Mouse (Mus musculus): ENCODE results near the gene Zbtb3. TPM values are rescaled to one million over a fixed set of nuclear protein-coding genes. Genes with fewer than 3 reads are reported as not detected.
A peak's percentile ranks its signal among the peaks of the same experiment; 100 is the strongest.

The Zbtb3 gene
- total and polyA plus RNA-seq, 2 experiments from 2014 or later: 3.2 to 6.0 TPM

- H3K4me2 ChIP-seq (ENCODE audit: low read depth, low read length, poor library complexity, severe bottlenecking): no peak overlapping the region
- H3K36me3 ChIP-seq (ENCODE audit: insufficient read depth, low read length): peaks cover 32% of the 10 kb centered on the region
- 79% methylated on average over 5 of the region's 5 CpGs for WGBS
- H3K4me1 ChIP-seq (ENCODE audit: insufficient read depth, low read length): no peaks in the 10 kb centered on the region
- no peak overlapping the region for H3K9ac ChIP-seq (replicated peaks; ENCODE audit: low read length, poor library complexity, severe bottlenecking)
- no peak for TF ChIP-seq CTCF (IDR thresholded peaks at IDR 0.05)
- H3K27ac ChIP-seq (ENCODE audit: low read depth, low read length): no peak overlapping the region
- DNase-seq (ENCODE audit: low spot score): no peak
- no peaks in the 10 kb centered on the region for H3K27me3 ChIP-seq (ENCODE audit: insufficient read depth, low read length)
- H3K9me3 ChIP-seq (ENCODE audit: low read length): no peaks in the 10 kb centered on the region
- H3K4me3 ChIP-seq (ENCODE audit: low read depth, low read length): no peak overlapping the region
- ATAC-seq (ENCODE audit: low FRiP score): no peak
Observed at GRCm38 (mm10) chr19:8848356-8848755, 46.0 kb downstream of the Zbtb3 start.

GRCm38 (mm10) chr19:8850402-8850901 lies 48.1 kb downstream of the Zbtb3 start, which contains the start of gene Lrrn4cl:
Gene Lrrn4cl, plus strand, starts transcription at chr19:8850768.
- Histone ChIP-seq H3K9ac (replicated peaks; ENCODE audit: low read length, poor library complexity, severe bottlenecking) (no peak within 1 kb of the TSS), H3K4me1 (ENCODE audit: insufficient read depth, low read length) (no peaks in the 10 kb centered on the region), H3K27me3 (ENCODE audit: insufficient read depth, low read length) (no peaks in the 10 kb centered on the region), H3K4me2 (ENCODE audit: low read depth, low read length, poor library complexity, severe bottlenecking) (no peak within 1 kb of the TSS), H3K27ac (ENCODE audit: low read depth, low read length) (no peak within 1 kb of the TSS), H3K4me3 (ENCODE audit: low read depth, low read length) (no peak within 1 kb of the TSS), H3K9me3 (ENCODE audit: low read length) (no peaks in the 10 kb centered on the region), H3K36me3 (ENCODE audit: insufficient read depth, low read length) (peaks cover 31% of the 10 kb centered on the region)
- DNase-seq (ENCODE audit: low spot score) (peak; percentile 64), ATAC-seq (ENCODE audit: low FRiP score) (peak; percentile 53; the same call in 1 of the 2 replicates)
- TF ChIP-seq CTCF (IDR thresholded peaks at IDR 0.05): peak; percentile 8; the same call in 1 of the 2 replicates
- 34% methylated on average over 7 of the region's 7 CpGs for WGBS

GRCm38 (mm10) chr19:8851639-8852038 lies 49.3 kb downstream of the Zbtb3 start:
- no peaks in the 10 kb centered on the region for H3K27me3 ChIP-seq (ENCODE audit: insufficient read depth, low read length)
- no peaks in the 10 kb centered on the region for H3K4me1 ChIP-seq (ENCODE audit: insufficient read depth, low read length)
- peaks cover 20% of the 10 kb centered on the region for H3K36me3 ChIP-seq (ENCODE audit: insufficient read depth, low read length)
- H3K9me3 ChIP-seq (ENCODE audit: low read length): no peaks in the 10 kb centered on the region
- no peak for DNase-seq (ENCODE audit: low spot score)
- H3K4me2 ChIP-seq (ENCODE audit: low read depth, low read length, poor library complexity, severe bottlenecking): no peak overlapping the region
- WGBS: 50% methylated on average over 7 of the region's 7 CpGs
- TF ChIP-seq CTCF (IDR thresholded peaks at IDR 0.05): no peak
- H3K27ac ChIP-seq (ENCODE audit: low read depth, low read length): no peak overlapping the region
- no peak overlapping the region for H3K4me3 ChIP-seq (ENCODE audit: low read depth, low read length)
- H3K9ac ChIP-seq (replicated peaks; ENCODE audit: low read length, poor library complexity, severe bottlenecking): no peak overlapping the region
- ATAC-seq (ENCODE audit: low FRiP score): no peak

- no peak overlapping the region for H3K27ac ChIP-seq (ENCODE audit: low read depth, low read length)
- H3K9me3 ChIP-seq (ENCODE audit: low read length): no peaks in the 10 kb centered on the region
- no peak overlapping the region for H3K4me3 ChIP-seq (ENCODE audit: low read depth, low read length)
- 68% methylated on average over 10 of the region's 10 CpGs for whole genome bisulfite sequencing
- H3K4me1 ChIP-seq (ENCODE audit: insufficient read depth, low read length): no peaks in the 10 kb centered on the region
- no peak for ATAC-seq (ENCODE audit: low FRiP score)
- H3K9ac ChIP-seq (replicated peaks; ENCODE audit: low read length, poor library complexity, severe bottlenecking): no peak overlapping the region
- no peak for DNase-seq (ENCODE audit: low spot score)
- H3K36me3 ChIP-seq (ENCODE audit: insufficient read depth, low read length): peaks cover 12% of the 10 kb centered on the region
- no peaks in the 10 kb centered on the region for H3K27me3 ChIP-seq (ENCODE audit: insufficient read depth, low read length)
- no peak for TF ChIP-seq CTCF (IDR thresholded peaks at IDR 0.05)
- no peak overlapping the region for H3K4me2 ChIP-seq (ENCODE audit: low read depth, low read length, poor library complexity, severe bottlenecking)
Observed at GRCm38 (mm10) chr19:8852236-8852928, 50.0 kb downstream of the Zbtb3 start.

- DNase-seq (ENCODE audit: low spot score) (no peak), ATAC-seq (ENCODE audit: low FRiP score) (no peak)
- H3K27me3 ChIP-seq (ENCODE audit: insufficient read depth, low read length): no peaks in the 10 kb centered on the region
- no peaks in the 10 kb centered on the region for H3K9me3 ChIP-seq (ENCODE audit: low read length)
- TF ChIP-seq CTCF (IDR thresholded peaks at IDR 0.05): no peak
- no peak overlapping the region for H3K4me2 ChIP-seq (ENCODE audit: low read depth, low read length, poor library complexity, severe bottlenecking)
- 84% methylated on average over 3 of the region's 3 CpGs for WGBS
- no peaks in the 10 kb centered on the region for H3K4me1 ChIP-seq (ENCODE audit: insufficient read depth, low read length)
- peaks cover 7% of the 10 kb centered on the region for H3K36me3 ChIP-seq (ENCODE audit: insufficient read depth, low read length)
- no peak overlapping the region for H3K4me3 ChIP-seq (ENCODE audit: low read depth, low read length)
- no peak overlapping the region for H3K9ac ChIP-seq (replicated peaks; ENCODE audit: low read length, poor library complexity, severe bottlenecking)
- H3K27ac ChIP-seq (ENCODE audit: low read depth, low read length): no peak overlapping the region
Observed at GRCm38 (mm10) chr19:8853117-8853516, 50.8 kb downstream of the Zbtb3 start.

Other genes with a start within 250 kb of the Zbtb3 start
Only the 30 nearest of the 33 such genes appear.
- gene Chrm1, start 138.8 kb upstream of the Zbtb3 start, total RNA-seq (2014; rRNA removed): 1.3 and 1.9 TPM in 2 replicates
- 1.0 and 1.1 TPM in 2 replicates for gene Chrm1, start 138.8 kb upstream of the Zbtb3 start, polyA plus RNA-seq (2015; fragmentation: Nextera tagmentation; extraction: Ambion mirVana)
- 111 and 133 TPM in 2 replicates for gene Slc3a2, start 79.2 kb upstream of the Zbtb3 start, total RNA-seq (2014; rRNA removed)
- 212 and 223 TPM in 2 replicates for gene Slc3a2, start 79.2 kb upstream of the Zbtb3 start, polyA plus RNA-seq (2015; fragmentation: Nextera tagmentation; extraction: Ambion mirVana)
- 50.9 and 65.7 TPM in 2 replicates for gene Wdr74, start 66.7 kb upstream of the Zbtb3 start, total RNA-seq (2014; rRNA removed)
- gene Wdr74, start 66.7 kb upstream of the Zbtb3 start, polyA plus RNA-seq (2015; fragmentation: Nextera tagmentation; extraction: Ambion mirVana): 85.9 and 88.2 TPM in 2 replicates
- gene 1700092M07Rik, start 61.8 kb upstream of the Zbtb3 start, total RNA-seq (2014; rRNA removed): not detected in 2 replicates
- 0.64 TPM in 1 of 2 replicates, not detected in the other for gene 1700092M07Rik, start 61.8 kb upstream of the Zbtb3 start, polyA plus RNA-seq (2015; fragmentation: Nextera tagmentation; extraction: Ambion mirVana)
- gene Stx5a, start 61.1 kb upstream of the Zbtb3 start, total RNA-seq (2014; rRNA removed): 112 and 147 TPM in 2 replicates
- gene Stx5a, start 61.1 kb upstream of the Zbtb3 start, polyA plus RNA-seq (2015; fragmentation: Nextera tagmentation; extraction: Ambion mirVana): 104 and 106 TPM in 2 replicates
- 67.4 and 75.6 TPM in 2 replicates for gene Nxf1, start 45.5 kb upstream of the Zbtb3 start, total RNA-seq (2014; rRNA removed)
- 90.0 and 92.8 TPM in 2 replicates for gene Nxf1, start 45.5 kb upstream of the Zbtb3 start, polyA plus RNA-seq (2015; fragmentation: Nextera tagmentation; extraction: Ambion mirVana)
- gene Tmem223, start 31.6 kb upstream of the Zbtb3 start, total RNA-seq (2014; rRNA removed): 210 and 320 TPM in 2 replicates
- 202 and 230 TPM in 2 replicates for gene Tmem223, start 31.6 kb upstream of the Zbtb3 start, polyA plus RNA-seq (2015; fragmentation: Nextera tagmentation; extraction: Ambion mirVana)
- gene Tmem179b, start 28.1 kb upstream of the Zbtb3 start, total RNA-seq (2014; rRNA removed): 20.4 and 27.3 TPM in 2 replicates
- gene Tmem179b, start 28.1 kb upstream of the Zbtb3 start, polyA plus RNA-seq (2015; fragmentation: Nextera tagmentation; extraction: Ambion mirVana): 19.1 and 21.1 TPM in 2 replicates
- gene Taf6l, start 16.1 kb upstream of the Zbtb3 start, total RNA-seq (2014; rRNA removed): 32.5 and 38.7 TPM in 2 replicates
- gene Taf6l, start 16.1 kb upstream of the Zbtb3 start, polyA plus RNA-seq (2015; fragmentation: Nextera tagmentation; extraction: Ambion mirVana): 25.2 and 26.4 TPM in 2 replicates
- gene Polr2g, start 4.0 kb upstream of the Zbtb3 start, total RNA-seq (2014; rRNA removed): 67.2 and 67.5 TPM in 2 replicates
- gene Polr2g, start 4.0 kb upstream of the Zbtb3 start, polyA plus RNA-seq (2015; fragmentation: Nextera tagmentation; extraction: Ambion mirVana): 163 and 171 TPM in 2 replicates
- 63.0 and 63.8 TPM in 2 replicates for gene Ttc9c, start 16.8 kb downstream of the Zbtb3 start, total RNA-seq (2014; rRNA removed)
- gene Ttc9c, start 16.8 kb downstream of the Zbtb3 start, polyA plus RNA-seq (2015; fragmentation: Nextera tagmentation; extraction: Ambion mirVana): 38.8 and 45.3 TPM in 2 replicates
- gene Hnrnpul2, start 17.5 kb downstream of the Zbtb3 start, total RNA-seq (2014; rRNA removed): 25.9 and 36.2 TPM in 2 replicates
- gene Hnrnpul2, start 17.5 kb downstream of the Zbtb3 start, polyA plus RNA-seq (2015; fragmentation: Nextera tagmentation; extraction: Ambion mirVana): 4.6 and 5.5 TPM in 2 replicates
- gene AC129217.1, start 27.2 kb downstream of the Zbtb3 start, total RNA-seq (2014; rRNA removed): 5.6 and 12.7 TPM in 2 replicates
- not detected in 2 replicates for gene AC129217.1, start 27.2 kb downstream of the Zbtb3 start, polyA plus RNA-seq (2015; fragmentation: Nextera tagmentation; extraction: Ambion mirVana)
- 112 and 121 TPM in 2 replicates for gene Bscl2, start 34.9 kb downstream of the Zbtb3 start, total RNA-seq (2014; rRNA removed)
- 101 and 108 TPM in 2 replicates for gene Bscl2, start 34.9 kb downstream of the Zbtb3 start, polyA plus RNA-seq (2015; fragmentation: Nextera tagmentation; extraction: Ambion mirVana)
- gene Gng3, start 36.6 kb downstream of the Zbtb3 start, total RNA-seq (2014; rRNA removed): 103 and 119 TPM in 2 replicates
- gene Gng3, start 36.6 kb downstream of the Zbtb3 start, polyA plus RNA-seq (2015; fragmentation: Nextera tagmentation; extraction: Ambion mirVana): 746 and 809 TPM in 2 replicates
- 2.7 and 3.5 TPM in 2 replicates for gene Lrrn4cl, start 48.2 kb downstream of the Zbtb3 start, total RNA-seq (2014; rRNA removed)
- gene Lrrn4cl, start 48.2 kb downstream of the Zbtb3 start, polyA plus RNA-seq (2015; fragmentation: Nextera tagmentation; extraction: Ambion mirVana): 2.0 and 2.1 TPM in 2 replicates
- 73.5 and 73.8 TPM in 2 replicates for gene Ubxn1, start 68.9 kb downstream of the Zbtb3 start, total RNA-seq (2014; rRNA removed)
- 142 and 143 TPM in 2 replicates for gene Ubxn1, start 68.9 kb downstream of the Zbtb3 start, polyA plus RNA-seq (2015; fragmentation: Nextera tagmentation; extraction: Ambion mirVana)
- gene Uqcc3, start 78.4 kb downstream of the Zbtb3 start, total RNA-seq (2014; rRNA removed): 22.6 and 26.5 TPM in 2 replicates
- gene Uqcc3, start 78.4 kb downstream of the Zbtb3 start, polyA plus RNA-seq (2015; fragmentation: Nextera tagmentation; extraction: Ambion mirVana): 64.2 and 65.0 TPM in 2 replicates
- gene Lbhd1, start 81.2 kb downstream of the Zbtb3 start, total RNA-seq (2014; rRNA removed): 4.2 and 6.6 TPM in 2 replicates
- 17.7 and 20.6 TPM in 2 replicates for gene Lbhd1, start 81.2 kb downstream of the Zbtb3 start, polyA plus RNA-seq (2015; fragmentation: Nextera tagmentation; extraction: Ambion mirVana)
- gene Gm49403, start 81.4 kb downstream of the Zbtb3 start, total RNA-seq (2014; rRNA removed): not detected in 2 replicates
- not detected in 2 replicates for gene Gm49403, start 81.4 kb downstream of the Zbtb3 start, polyA plus RNA-seq (2015; fragmentation: Nextera tagmentation; extraction: Ambion mirVana)
- gene 1810009A15Rik, start 86.3 kb downstream of the Zbtb3 start, total RNA-seq (2014; rRNA removed): 17.8 and 23.7 TPM in 2 replicates
- gene 1810009A15Rik, start 86.3 kb downstream of the Zbtb3 start, polyA plus RNA-seq (2015; fragmentation: Nextera tagmentation; extraction: Ambion mirVana): 29.2 and 32.9 TPM in 2 replicates
- gene Gm49416, start 86.4 kb downstream of the Zbtb3 start, total RNA-seq (2014; rRNA removed): 3.8 TPM in 1 of 2 replicates, not detected in the other
- not detected in 2 replicates for gene Gm49416, start 86.4 kb downstream of the Zbtb3 start, polyA plus RNA-seq (2015; fragmentation: Nextera tagmentation; extraction: Ambion mirVana)
- 30.3 and 37.8 TPM in 2 replicates for gene Ints5, start 90.5 kb downstream of the Zbtb3 start, total RNA-seq (2014; rRNA removed)
- 20.2 and 21.8 TPM in 2 replicates for gene Ints5, start 90.5 kb downstream of the Zbtb3 start, polyA plus RNA-seq (2015; fragmentation: Nextera tagmentation; extraction: Ambion mirVana)
- gene Ganab, start 95.5 kb downstream of the Zbtb3 start, total RNA-seq (2014; rRNA removed): 86.9 and 88.5 TPM in 2 replicates
- gene Ganab, start 95.5 kb downstream of the Zbtb3 start, polyA plus RNA-seq (2015; fragmentation: Nextera tagmentation; extraction: Ambion mirVana): 49.4 and 49.8 TPM in 2 replicates
- gene B3gat3, start 117.8 kb downstream of the Zbtb3 start, total RNA-seq (2014; rRNA removed): 111 TPM in 2 replicates
- 95.5 and 99.7 TPM in 2 replicates for gene B3gat3, start 117.8 kb downstream of the Zbtb3 start, polyA plus RNA-seq (2015; fragmentation: Nextera tagmentation; extraction: Ambion mirVana)
- gene Rom1, start 126.8 kb downstream of the Zbtb3 start, total RNA-seq (2014; rRNA removed): 3.0 and 6.3 TPM in 2 replicates
- 2.7 and 3.5 TPM in 2 replicates for gene Rom1, start 126.8 kb downstream of the Zbtb3 start, polyA plus RNA-seq (2015; fragmentation: Nextera tagmentation; extraction: Ambion mirVana)
- 6.3 and 9.3 TPM in 2 replicates for gene Eml3, start 127.0 kb downstream of the Zbtb3 start, total RNA-seq (2014; rRNA removed)
- 8.7 and 9.0 TPM in 2 replicates for gene Eml3, start 127.0 kb downstream of the Zbtb3 start, polyA plus RNA-seq (2015; fragmentation: Nextera tagmentation; extraction: Ambion mirVana)
- 64.3 and 65.6 TPM in 2 replicates for gene Mta2, start 139.3 kb downstream of the Zbtb3 start, total RNA-seq (2014; rRNA removed)
- 73.6 and 77.9 TPM in 2 replicates for gene Mta2, start 139.3 kb downstream of the Zbtb3 start, polyA plus RNA-seq (2015; fragmentation: Nextera tagmentation; extraction: Ambion mirVana)
- 18.1 and 19.0 TPM in 2 replicates for gene Tut1, start 151.3 kb downstream of the Zbtb3 start, total RNA-seq (2014; rRNA removed)
- gene Tut1, start 151.3 kb downstream of the Zbtb3 start, polyA plus RNA-seq (2015; fragmentation: Nextera tagmentation; extraction: Ambion mirVana): 15.1 and 18.4 TPM in 2 replicates
- 496 and 583 TPM in 2 replicates for gene Eef1g, start 164.5 kb downstream of the Zbtb3 start, total RNA-seq (2014; rRNA removed)
- gene Eef1g, start 164.5 kb downstream of the Zbtb3 start, polyA plus RNA-seq (2015; fragmentation: Nextera tagmentation; extraction: Ambion mirVana): 258 and 265 TPM in 2 replicates

All from midbrain, postnatal 0 days (tissue).